Mouse (Mus musculus): Measurements from ENCODE around the gene Gcnt2.

DNA sequence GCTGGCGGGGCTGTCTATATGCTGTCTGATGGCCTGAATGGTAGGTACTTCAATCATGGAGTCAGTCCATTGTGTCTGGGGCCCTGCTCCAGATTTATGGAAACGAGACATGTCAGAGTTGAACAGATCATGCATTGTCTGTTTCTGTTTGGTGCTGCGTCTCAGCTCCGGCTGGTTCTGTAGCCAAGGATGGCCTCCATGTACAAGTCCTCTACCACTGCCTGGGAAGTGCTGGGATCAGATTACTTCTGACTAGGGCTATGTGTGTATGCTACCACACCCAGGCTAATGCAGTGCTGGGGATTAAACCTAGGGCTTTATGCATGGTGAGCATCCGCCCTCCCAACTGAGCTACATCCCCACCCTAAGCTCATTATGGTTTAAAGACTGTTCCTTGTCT is 78.0 kb downstream of the Gcnt2 start:
- TF ChIP-seq E2F4 (IDR thresholded peaks at IDR 0.05; ENCODE audit: insufficient read depth) (no peak), CEBPB (IDR thresholded peaks at IDR 0.05; ENCODE audit: insufficient read depth, poor library complexity, severe bottlenecking) (no peak), POLR2A (IDR thresholded peaks at IDR 0.05; ENCODE audit: insufficient read length, low read depth) (no peak), USF1 (IDR thresholded peaks at IDR 0.05; ENCODE audit: low read depth) (no peak), MAX (IDR thresholded peaks at IDR 0.05; ENCODE audit: low read depth) (no peak), REST (IDR thresholded peaks at IDR 0.05; ENCODE audit: insufficient read depth, insufficient read length) (no peak)

Data from myocyte (in vitro differentiated cells).